Mouse (Mus musculus): ENCODE data around the gene Cebpz.
A peak's percentile ranks its signal among the peaks of the same experiment; 100 is the strongest.

Gene Cebpz

GRCm38 (mm10) chr17:78903158-78903557 is 33.7 kb downstream of the Cebpz start:
- no peak for DNase-seq (ENCODE audit: low spot score)

DNA sequence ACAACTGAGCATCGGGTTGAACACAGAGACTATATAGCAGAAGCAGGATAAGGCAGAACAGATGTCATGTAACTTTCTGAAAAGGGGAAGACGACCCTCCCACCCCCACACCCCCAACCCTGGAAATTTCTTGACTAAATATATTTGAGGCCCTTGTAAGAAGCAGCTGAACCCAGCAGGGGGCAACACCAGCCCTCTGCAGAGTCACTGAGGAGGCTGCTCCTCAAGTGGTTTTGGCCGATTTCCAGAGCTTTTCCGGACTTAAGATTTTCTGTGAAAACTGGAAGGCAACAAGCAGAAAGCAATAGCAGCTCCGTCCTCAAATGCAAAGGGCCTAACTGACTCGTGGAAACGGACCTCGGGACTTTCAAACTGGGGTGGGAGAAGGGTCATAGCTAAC is 41.5 kb downstream of the Cebpz start:
- peak; percentile 31 for DNase-seq (ENCODE audit: low spot score)

- no peak for DNase-seq (ENCODE audit: low spot score)
Measured at GRCm38 (mm10) chr17:78894991-78895390, 41.9 kb downstream of the Cebpz start.

DNA sequence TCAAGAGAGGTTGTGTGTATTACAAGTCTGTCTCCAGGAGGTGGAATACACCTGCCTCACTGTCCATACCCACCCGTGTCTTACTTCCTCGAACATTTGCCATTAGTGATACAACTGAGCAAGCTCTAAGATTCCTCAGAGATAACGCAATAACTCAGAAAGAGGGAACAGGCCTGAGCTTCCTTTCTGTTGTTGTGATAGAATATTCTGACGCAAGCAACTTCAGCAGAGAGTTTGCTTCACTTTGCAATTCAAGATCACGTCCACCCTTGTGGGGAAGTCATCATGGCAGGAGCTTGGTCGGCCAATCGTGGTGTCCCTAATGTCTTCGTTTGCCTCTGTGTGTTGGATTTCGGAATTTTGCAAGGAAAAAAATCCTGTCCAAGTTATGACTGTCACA is 45.8 kb downstream of the Cebpz start:
- DNase-seq (ENCODE audit: low spot score), result no peak

DNA sequence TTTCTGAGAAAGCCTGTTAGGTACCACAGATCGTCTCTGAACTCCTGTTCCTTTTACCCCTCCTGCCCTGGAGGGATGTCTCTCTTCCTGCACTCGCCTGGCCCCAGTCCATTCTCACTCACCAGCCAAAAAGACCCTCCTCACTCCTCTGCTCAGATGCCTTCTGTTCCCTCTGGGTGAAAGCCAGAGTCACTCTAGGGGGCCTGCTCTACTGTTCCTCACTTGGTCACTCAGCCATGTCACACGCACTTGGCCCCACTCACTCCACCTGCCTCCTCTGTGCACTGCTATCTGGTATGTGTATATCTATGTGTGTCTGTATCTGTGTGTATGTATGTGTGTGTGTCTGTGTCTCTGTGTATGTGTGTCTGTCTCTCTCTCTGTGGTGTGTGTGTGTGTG is 47.7 kb downstream of the Cebpz start:
- DNase-seq (ENCODE audit: low spot score), result no peak

DNA sequence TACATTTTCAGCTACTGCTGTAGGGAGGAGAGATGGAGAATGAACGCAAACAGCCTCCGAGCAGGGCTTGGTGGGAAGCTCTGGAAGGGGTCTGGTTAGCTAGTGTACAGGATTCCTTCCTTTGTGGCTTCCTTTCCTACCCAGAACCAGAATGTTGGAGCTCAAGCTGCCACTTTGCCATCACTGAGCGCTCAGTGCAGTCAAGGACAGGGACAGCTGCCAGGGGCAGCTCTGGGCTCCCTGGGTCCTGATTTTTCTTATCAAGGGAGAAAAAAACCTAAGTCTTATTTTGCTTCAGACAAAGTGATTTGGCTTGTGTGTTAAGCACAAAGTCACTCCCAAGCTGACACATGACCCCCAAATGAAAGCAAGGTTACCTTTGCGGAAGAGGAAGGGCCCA is 48.3 kb downstream of the Cebpz start:
- no peak for DNase-seq (ENCODE audit: low spot score)

GRCm38 (mm10) chr17:78885286-78886065 is 51.4 kb downstream of the Cebpz start:
- no peak for DNase-seq (ENCODE audit: low spot score)

DNA sequence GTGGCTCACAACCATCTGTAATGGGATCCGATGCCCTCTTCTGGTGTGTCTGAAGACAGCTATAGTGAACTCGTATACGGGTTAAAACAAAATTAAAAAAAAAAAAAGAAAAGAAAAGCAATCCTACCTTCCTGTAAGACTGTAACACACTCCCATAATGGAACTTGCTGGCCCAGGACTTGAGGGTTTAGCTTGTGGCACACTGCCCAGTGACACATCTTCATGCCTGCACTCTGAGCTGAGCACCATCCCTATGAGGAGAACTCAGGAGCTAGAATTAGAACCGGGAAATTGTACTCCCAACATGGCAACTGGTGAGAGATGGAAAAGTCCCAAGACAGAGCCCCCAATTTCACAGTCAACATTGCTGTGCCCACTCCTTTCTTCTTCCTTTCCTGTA is 53.6 kb downstream of the Cebpz start:
- no peak for DNase-seq (ENCODE audit: low spot score)

GRCm38 (mm10) chr17:78882401-78883112 is 54.3 kb downstream of the Cebpz start, which contains the start of gene Eif2ak2:
Eif2ak2 (minus strand) TSS chr17:78882573.
- peak; percentile 80 for DNase-seq (ENCODE audit: low spot score)

DNA sequence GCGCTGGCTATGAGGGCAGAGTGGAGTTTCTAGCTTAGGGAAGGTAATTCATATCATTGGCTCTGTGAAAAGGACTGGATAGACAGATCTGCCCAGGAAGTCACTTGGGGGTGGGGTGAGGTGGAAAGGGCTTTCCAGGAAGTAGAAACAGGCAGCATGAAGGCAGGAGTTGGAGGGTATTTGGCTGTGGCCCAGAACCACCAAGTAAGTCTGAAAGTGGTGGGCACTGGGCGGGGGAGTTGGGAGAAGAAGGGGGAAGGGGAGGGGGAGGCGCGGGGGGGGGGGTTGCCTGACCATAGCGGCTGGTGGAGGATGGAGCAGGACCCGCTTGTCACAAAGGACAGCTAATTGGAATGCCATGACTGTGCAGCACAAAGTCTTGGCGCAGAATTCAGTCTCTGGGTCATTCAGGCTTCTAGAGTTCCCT is 55.0 kb downstream of the Cebpz start:
- no peak for DNase-seq (ENCODE audit: low spot score)

- DNase-seq (ENCODE audit: low spot score), result no peak
Measured at GRCm38 (mm10) chr17:78873886-78874285, 63.0 kb downstream of the Cebpz start.

Measured in testis, postnatal 14 days (tissue).